Mouse (Mus musculus): Measurements from ENCODE around the gene Slco3a1. TPM values are rescaled to one million over a fixed set of nuclear protein-coding genes. Genes with fewer than 3 reads are reported as not detected.
A peak's percentile ranks its signal among the peaks of the same experiment; 100 is the strongest.

Slco3a1 gene
- polyA plus RNA-seq, 1 experiment from 2014 or later = 22.6 TPM

- H3K27me3 ChIP-seq (ENCODE audit: control insufficient read depth, insufficient read depth, low read length) = no peaks in the 10 kb centered on the region
- H3K36me3 ChIP-seq (ENCODE audit: control insufficient read depth, insufficient read depth, low read length) = no peaks in the 10 kb centered on the region
- H3K9me3 ChIP-seq (replicated peaks; ENCODE audit: control insufficient read depth, low read length) = no peaks in the 10 kb centered on the region
- no peak overlapping the region for H3K9ac ChIP-seq (ENCODE audit: low read depth, low read length)
- no peak overlapping the region for H3K4me3 ChIP-seq (ENCODE audit: low read depth, low read length)
- no peak for ATAC-seq (replicated peaks; ENCODE audit: insufficient number of reproducible peaks, low FRiP score, low TSS enrichment)
- H3K4me2 ChIP-seq = no peak overlapping the region
- WGBS (ENCODE audit: insufficient replicate concordance) = 66% methylated on average over 2 of the region's 2 CpGs
- H3K4me1 ChIP-seq (ENCODE audit: control insufficient read depth, insufficient read depth, low read length) = peaks cover 12% of the 10 kb centered on the region; the same call in 1 of the 2 replicates
- H3K27ac ChIP-seq (ENCODE audit: low read depth, low read length) = no peak overlapping the region
These were observed 165.0 kb downstream of the Slco3a1 start for GRCm38 (mm10) chr7:74389570-74389969.

- Histone ChIP-seq H3K4me2 (no peak overlapping the region), H3K4me1 (ENCODE audit: control insufficient read depth, insufficient read depth, low read length) (peaks cover 32% of the 10 kb centered on the region), H3K27ac (ENCODE audit: low read depth, low read length) (no peak overlapping the region), H3K4me3 (ENCODE audit: low read depth, low read length) (no peak overlapping the region), H3K27me3 (ENCODE audit: control insufficient read depth, insufficient read depth, low read length) (no peaks in the 10 kb centered on the region), H3K9me3 (replicated peaks; ENCODE audit: control insufficient read depth, low read length) (no peaks in the 10 kb centered on the region), H3K9ac (ENCODE audit: low read depth, low read length) (no peak overlapping the region), H3K36me3 (ENCODE audit: control insufficient read depth, insufficient read depth, low read length) (no peaks in the 10 kb centered on the region)
- ATAC-seq (replicated peaks; ENCODE audit: insufficient number of reproducible peaks, low FRiP score, low TSS enrichment) = no peak
- 66% methylated on average over 5 of the region's 5 CpGs for WGBS (ENCODE audit: insufficient replicate concordance)
These were observed 168.3 kb downstream of the Slco3a1 start for GRCm38 (mm10) chr7:74386257-74386656.

DNA sequence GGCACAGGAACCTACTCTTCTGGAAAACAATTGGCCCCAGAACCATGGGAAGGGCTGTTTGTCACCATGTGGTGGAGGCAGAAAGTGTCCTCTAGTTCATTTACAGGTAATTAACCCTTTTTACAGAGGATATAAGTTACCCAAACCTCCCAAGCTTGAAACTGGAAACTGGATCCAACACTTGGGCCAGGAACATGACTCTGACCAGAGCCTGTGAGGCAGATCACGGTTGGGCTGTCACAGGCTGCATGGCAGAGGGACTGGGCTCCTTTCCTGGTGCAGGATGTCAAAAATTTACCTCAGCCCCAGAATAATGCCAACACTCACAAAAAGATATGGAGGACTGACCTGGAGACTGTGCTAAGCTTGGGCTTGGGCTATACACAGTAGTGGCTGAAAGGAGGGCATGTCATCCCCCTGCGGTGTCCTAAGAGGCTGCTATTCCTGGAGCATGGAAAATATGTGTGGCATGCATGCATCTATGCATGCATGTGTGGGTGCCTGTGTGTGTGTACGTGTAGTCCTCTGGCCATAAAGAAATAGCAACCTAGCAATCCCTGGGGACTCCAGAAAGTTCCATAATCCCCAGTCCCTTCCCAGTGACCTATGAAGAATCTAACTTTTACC, 171.4 kb downstream of the Slco3a1 start:
- ATAC-seq (replicated peaks; ENCODE audit: insufficient number of reproducible peaks, low FRiP score, low TSS enrichment) = 0 out of 2 replicates have a peak, but pooled peaks have one; percentile 60
- no peaks in the 10 kb centered on the region for H3K27me3 ChIP-seq (ENCODE audit: control insufficient read depth, insufficient read depth, low read length)
- no peaks in the 10 kb centered on the region for H3K9me3 ChIP-seq (replicated peaks; ENCODE audit: control insufficient read depth, low read length)
- 43% methylated on average over 3 of the region's 3 CpGs for WGBS (ENCODE audit: insufficient replicate concordance)
- H3K4me1 ChIP-seq (ENCODE audit: control insufficient read depth, insufficient read depth, low read length) = peaks cover 37% of the 10 kb centered on the region
- H3K4me3 ChIP-seq (ENCODE audit: low read depth, low read length) = no peak overlapping the region
- peak overlapping the region; percentile 80 for H3K27ac ChIP-seq (ENCODE audit: low read depth, low read length)
- H3K36me3 ChIP-seq (ENCODE audit: control insufficient read depth, insufficient read depth, low read length) = no peaks in the 10 kb centered on the region
- no peak overlapping the region for H3K4me2 ChIP-seq
- no peak overlapping the region for H3K9ac ChIP-seq (ENCODE audit: low read depth, low read length)

- H3K4me2 ChIP-seq = peak overlapping the region; percentile 27
- H3K9ac ChIP-seq (ENCODE audit: low read depth, low read length) = no peak overlapping the region
- H3K27me3 ChIP-seq (ENCODE audit: control insufficient read depth, insufficient read depth, low read length) = no peaks in the 10 kb centered on the region
- ATAC-seq (replicated peaks; ENCODE audit: insufficient number of reproducible peaks, low FRiP score, low TSS enrichment) = no peak
- H3K9me3 ChIP-seq (replicated peaks; ENCODE audit: control insufficient read depth, low read length) = no peaks in the 10 kb centered on the region
- WGBS (ENCODE audit: insufficient replicate concordance) = 69% methylated on average over 3 of the region's 3 CpGs
- H3K4me1 ChIP-seq (ENCODE audit: control insufficient read depth, insufficient read depth, low read length) = peaks cover 37% of the 10 kb centered on the region
- H3K36me3 ChIP-seq (ENCODE audit: control insufficient read depth, insufficient read depth, low read length) = no peaks in the 10 kb centered on the region
- peak overlapping the region; percentile 80; the same call in 1 of the 2 replicates for H3K27ac ChIP-seq (ENCODE audit: low read depth, low read length)
- H3K4me3 ChIP-seq (ENCODE audit: low read depth, low read length) = no peak overlapping the region
These were observed 172.3 kb downstream of the Slco3a1 start for GRCm38 (mm10) chr7:74382286-74382685.

- 50% methylated on average over 2 of the region's 2 CpGs for WGBS (ENCODE audit: insufficient replicate concordance)
- Histone ChIP-seq H3K4me3 (ENCODE audit: low read depth, low read length) (no peak overlapping the region), H3K9ac (ENCODE audit: low read depth, low read length) (no peak overlapping the region), H3K27ac (ENCODE audit: low read depth, low read length) (peak overlapping the region; percentile 80; the same call in 1 of the 2 replicates), H3K4me1 (ENCODE audit: control insufficient read depth, insufficient read depth, low read length) (peaks cover 39% of the 10 kb centered on the region), H3K4me2 (peak overlapping the region; percentile 27), H3K9me3 (replicated peaks; ENCODE audit: control insufficient read depth, low read length) (no peaks in the 10 kb centered on the region), H3K36me3 (ENCODE audit: control insufficient read depth, insufficient read depth, low read length) (no peaks in the 10 kb centered on the region), H3K27me3 (ENCODE audit: control insufficient read depth, insufficient read depth, low read length) (no peaks in the 10 kb centered on the region)
- no peak for ATAC-seq (replicated peaks; ENCODE audit: insufficient number of reproducible peaks, low FRiP score, low TSS enrichment)
These were observed 172.7 kb downstream of the Slco3a1 start for GRCm38 (mm10) chr7:74381881-74382281.

DNA sequence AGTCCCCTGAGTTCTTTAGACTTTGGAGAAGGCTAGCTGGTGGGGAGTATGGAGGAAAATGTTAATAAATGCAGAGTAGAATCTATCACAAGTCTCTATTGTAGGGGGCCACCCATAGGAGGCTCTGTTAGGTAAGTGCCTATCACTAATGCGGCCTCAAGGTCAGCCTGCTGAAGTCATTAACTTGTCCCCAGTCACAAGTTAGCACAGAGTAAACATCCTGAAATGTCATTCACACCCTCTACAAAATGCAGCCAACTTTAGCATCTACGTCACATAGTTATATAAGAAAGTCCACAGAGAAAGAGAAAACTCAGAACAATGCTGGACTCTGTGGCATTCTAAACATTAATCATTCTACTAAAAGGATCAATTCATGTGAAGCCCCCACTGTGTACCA, 173.5 kb downstream of the Slco3a1 start:
- Histone ChIP-seq H3K27ac (ENCODE audit: low read depth, low read length) (peak overlapping the region; percentile 7; the same call in 1 of the 2 replicates), H3K4me1 (ENCODE audit: control insufficient read depth, insufficient read depth, low read length) (peaks cover 33% of the 10 kb centered on the region), H3K9me3 (replicated peaks; ENCODE audit: control insufficient read depth, low read length) (no peaks in the 10 kb centered on the region), H3K36me3 (ENCODE audit: control insufficient read depth, insufficient read depth, low read length) (no peaks in the 10 kb centered on the region), H3K4me2 (no peak overlapping the region), H3K27me3 (ENCODE audit: control insufficient read depth, insufficient read depth, low read length) (no peaks in the 10 kb centered on the region), H3K4me3 (ENCODE audit: low read depth, low read length) (no peak overlapping the region), H3K9ac (ENCODE audit: low read depth, low read length) (no peak overlapping the region)
- ATAC-seq (replicated peaks; ENCODE audit: insufficient number of reproducible peaks, low FRiP score, low TSS enrichment) = no peak
- WGBS (ENCODE audit: insufficient replicate concordance) = 65% methylated on average over 2 of the region's 2 CpGs

- H3K4me2 ChIP-seq = no peak overlapping the region
- no peaks in the 10 kb centered on the region for H3K27me3 ChIP-seq (ENCODE audit: control insufficient read depth, insufficient read depth, low read length)
- H3K9ac ChIP-seq (ENCODE audit: low read depth, low read length) = no peak overlapping the region
- H3K27ac ChIP-seq (ENCODE audit: low read depth, low read length) = no peak overlapping the region
- 82% methylated on average over 10 of the region's 10 CpGs for WGBS (ENCODE audit: insufficient replicate concordance)
- no peaks in the 10 kb centered on the region for H3K9me3 ChIP-seq (replicated peaks; ENCODE audit: control insufficient read depth, low read length)
- H3K4me3 ChIP-seq (ENCODE audit: low read depth, low read length) = no peak overlapping the region
- H3K36me3 ChIP-seq (ENCODE audit: control insufficient read depth, insufficient read depth, low read length) = no peaks in the 10 kb centered on the region
- ATAC-seq (replicated peaks; ENCODE audit: insufficient number of reproducible peaks, low FRiP score, low TSS enrichment) = no peak
- H3K4me1 ChIP-seq (ENCODE audit: control insufficient read depth, insufficient read depth, low read length) = peaks cover 22% of the 10 kb centered on the region
These were observed 176.7 kb downstream of the Slco3a1 start for GRCm38 (mm10) chr7:74377909-74378308.

- ATAC-seq (replicated peaks; ENCODE audit: insufficient number of reproducible peaks, low FRiP score, low TSS enrichment) = no peak
- Histone ChIP-seq H3K4me1 (ENCODE audit: control insufficient read depth, insufficient read depth, low read length) (peaks cover 19% of the 10 kb centered on the region), H3K4me2 (no peak overlapping the region), H3K4me3 (ENCODE audit: low read depth, low read length) (no peak overlapping the region), H3K9ac (ENCODE audit: low read depth, low read length) (no peak overlapping the region), H3K36me3 (ENCODE audit: control insufficient read depth, insufficient read depth, low read length) (no peaks in the 10 kb centered on the region), H3K9me3 (replicated peaks; ENCODE audit: control insufficient read depth, low read length) (no peaks in the 10 kb centered on the region), H3K27me3 (ENCODE audit: control insufficient read depth, insufficient read depth, low read length) (no peaks in the 10 kb centered on the region), H3K27ac (ENCODE audit: low read depth, low read length) (no peak overlapping the region)
- WGBS (ENCODE audit: insufficient replicate concordance) = 59% methylated on average over 12 of the region's 12 CpGs
These were observed 178.1 kb downstream of the Slco3a1 start for GRCm38 (mm10) chr7:74376397-74377044.

All from heart, embryonic 11.5 days (tissue).